Mouse (Mus musculus): ENCODE data around the gene Slf1. TPM values are rescaled to one million over a fixed set of nuclear protein-coding genes. Genes with fewer than 3 reads are reported as not detected.

The Slf1 gene
- polyA plus RNA-seq, 1 experiment from 2014 or later = 56.9 TPM

Other genes starting within 250 kb of the Slf1 start
- 11.7 and 12.0 TPM in 2 replicates for gene 2210408I21Rik, start 67 bp upstream of the Slf1 start, polyA plus RNA-seq (2016; fragmentation: Nextera tagmentation; extraction: Ambion mirVana)

Measured in limb, embryonic 12.5 days (tissue).